Mouse (Mus musculus): ENCODE data around the gene Mocs3. TPM values are rescaled to one million over a fixed set of nuclear protein-coding genes. Genes with fewer than 3 reads are reported as not detected.

Gene Mocs3
- polyA plus RNA-seq, 1 experiment = 11.4 TPM

DNA sequence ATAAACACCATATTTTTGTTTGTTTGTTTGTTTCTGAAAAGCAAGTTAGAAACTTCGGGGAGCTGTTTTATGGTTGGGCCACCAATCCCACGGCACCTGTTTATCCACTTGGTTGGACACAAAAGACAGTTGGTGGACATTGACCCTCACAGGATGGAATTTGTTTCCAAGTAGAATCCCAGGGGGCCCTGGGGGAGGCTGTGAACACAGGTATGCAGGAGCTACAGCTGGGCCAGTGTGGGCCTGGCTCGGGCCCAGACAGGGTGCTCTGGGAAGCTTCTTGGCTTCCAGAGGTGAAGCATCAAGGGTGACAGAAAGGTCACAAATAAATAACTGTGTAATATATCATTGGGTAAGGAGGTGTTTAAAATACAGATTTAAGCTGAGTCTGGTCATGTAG is 26.1 kb downstream of the Mocs3 start:
- H3ac ChIP-seq (ENCODE audit: control insufficient read depth, insufficient read length) = no peak overlapping the region
- TF ChIP-seq REST (IDR thresholded peaks at IDR 0.05; ENCODE audit: insufficient read depth, insufficient read length) = no peak
- TF ChIP-seq CEBPB (IDR thresholded peaks at IDR 0.05; ENCODE audit: insufficient read depth, poor library complexity, severe bottlenecking) = no peak
- TF ChIP-seq POLR2AphosphoS2 (IDR thresholded peaks at IDR 0.05; ENCODE audit: insufficient read length, low read depth) = no peak
- TF ChIP-seq E2F4 (IDR thresholded peaks at IDR 0.05; ENCODE audit: insufficient read depth) = no peak
- TF ChIP-seq MYOD1 (IDR thresholded peaks at IDR 0.05; ENCODE audit: control insufficient read depth in 1 of 3, insufficient read length in 2 of 3, low read depth in 2 of 3) = no peak
- TF ChIP-seq MYOG (IDR thresholded peaks at IDR 0.05; ENCODE audit: control insufficient read depth in 1 of 3, insufficient read depth in 1 of 3, insufficient read length in 2 of 3, low read depth in 2 of 3) = no peak
- TF ChIP-seq POLR2A (IDR thresholded peaks at IDR 0.05; ENCODE audit: insufficient read length, low read depth) = no peak
- TF ChIP-seq MAX (IDR thresholded peaks at IDR 0.05; ENCODE audit: low read depth) = no peak
- TF ChIP-seq USF1 (IDR thresholded peaks at IDR 0.05; ENCODE audit: low read depth) = no peak
- no peak for TF ChIP-seq TCF3 (IDR thresholded peaks at IDR 0.05; ENCODE audit: insufficient read length, low read depth)
- TF ChIP-seq TCF12 (IDR thresholded peaks at IDR 0.05; ENCODE audit: insufficient read depth, poor library complexity, severe bottlenecking) = no peak
- TF ChIP-seq SRF (IDR thresholded peaks at IDR 0.05; ENCODE audit: control insufficient read depth, insufficient read length, low read depth) = no peak
- no peak overlapping the region for H3K4me3 ChIP-seq
- H3K4me2 ChIP-seq (ENCODE audit: low read depth) = no peak overlapping the region
- H3K36me3 ChIP-seq (ENCODE audit: control insufficient read depth, insufficient read depth) = no peaks in the 10 kb centered on the region
- H3K79me2 ChIP-seq (ENCODE audit: control insufficient read depth, insufficient read depth) = no peaks in the 10 kb centered on the region
- peaks cover 52% of the 10 kb centered on the region for H3K27me3 ChIP-seq (ENCODE audit: control insufficient read depth, insufficient read depth, insufficient read length)

DNA sequence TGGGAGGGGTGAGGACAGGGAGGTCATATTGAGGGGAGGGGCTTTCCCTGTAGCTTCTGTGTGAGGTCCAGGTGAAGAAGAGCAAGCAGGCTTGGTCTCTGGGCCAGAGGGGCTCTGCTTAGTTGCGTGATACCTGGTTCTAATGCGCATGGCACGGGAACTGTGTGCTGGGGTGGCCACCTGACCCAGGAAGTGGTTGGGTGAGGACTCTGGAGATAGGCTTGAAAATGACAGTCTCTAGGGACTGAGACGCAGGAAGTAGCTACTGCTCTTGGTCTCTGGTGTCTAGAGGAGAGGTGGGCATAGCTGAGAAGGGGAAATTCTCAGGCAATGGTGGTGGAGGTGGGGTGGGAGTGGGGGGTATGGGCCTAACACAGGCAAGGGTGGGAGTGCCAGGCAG is 26.8 kb downstream of the Mocs3 start:
- H3K4me2 ChIP-seq (ENCODE audit: low read depth) = no peak overlapping the region
- H3K4me3 ChIP-seq = no peak overlapping the region
- peaks cover 59% of the 10 kb centered on the region for H3K27me3 ChIP-seq (ENCODE audit: control insufficient read depth, insufficient read depth, insufficient read length)
- H3K36me3 ChIP-seq (ENCODE audit: control insufficient read depth, insufficient read depth) = no peaks in the 10 kb centered on the region
- TF ChIP-seq POLR2A (IDR thresholded peaks at IDR 0.05; ENCODE audit: insufficient read length, low read depth) (no peak), E2F4 (IDR thresholded peaks at IDR 0.05; ENCODE audit: insufficient read depth) (no peak), USF1 (IDR thresholded peaks at IDR 0.05; ENCODE audit: low read depth) (no peak), REST (IDR thresholded peaks at IDR 0.05; ENCODE audit: insufficient read depth, insufficient read length) (no peak), TCF12 (IDR thresholded peaks at IDR 0.05; ENCODE audit: insufficient read depth, poor library complexity, severe bottlenecking) (no peak), TCF3 (IDR thresholded peaks at IDR 0.05; ENCODE audit: insufficient read length, low read depth) (no peak), MAX (IDR thresholded peaks at IDR 0.05; ENCODE audit: low read depth) (no peak), MYOG (IDR thresholded peaks at IDR 0.05; ENCODE audit: control insufficient read depth in 1 of 3, insufficient read depth in 1 of 3, insufficient read length in 2 of 3, low read depth in 2 of 3) (no peak), POLR2AphosphoS2 (IDR thresholded peaks at IDR 0.05; ENCODE audit: insufficient read length, low read depth) (no peak), CEBPB (IDR thresholded peaks at IDR 0.05; ENCODE audit: insufficient read depth, poor library complexity, severe bottlenecking) (no peak), SRF (IDR thresholded peaks at IDR 0.05; ENCODE audit: control insufficient read depth, insufficient read length, low read depth) (no peak), MYOD1 (IDR thresholded peaks at IDR 0.05; ENCODE audit: control insufficient read depth in 1 of 3, insufficient read length in 2 of 3, low read depth in 2 of 3) (no peak)
- no peak overlapping the region for H3ac ChIP-seq (ENCODE audit: control insufficient read depth, insufficient read length)
- no peaks in the 10 kb centered on the region for H3K79me2 ChIP-seq (ENCODE audit: control insufficient read depth, insufficient read depth)

DNA sequence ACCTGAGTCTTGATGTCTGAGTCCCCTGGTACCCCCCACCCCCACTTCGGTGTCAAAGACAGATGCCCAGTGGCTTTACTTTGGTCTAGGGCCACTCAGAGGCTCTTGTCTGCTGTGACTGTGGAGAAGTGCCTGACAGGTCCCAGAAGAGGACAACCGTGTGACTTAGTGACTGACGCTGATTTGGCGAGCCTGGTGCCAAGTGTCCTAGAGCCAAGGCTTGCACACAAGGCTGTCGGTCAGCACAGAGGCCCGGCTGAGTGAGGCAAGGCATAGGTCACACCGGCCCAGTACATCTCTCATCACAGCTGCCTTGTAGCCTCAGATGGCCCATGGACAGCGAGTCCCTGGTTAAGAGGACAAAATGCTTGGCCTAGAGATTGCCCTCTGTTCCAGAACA is 28.6 kb downstream of the Mocs3 start:
- peaks cover 59% of the 10 kb centered on the region for H3K27me3 ChIP-seq (ENCODE audit: control insufficient read depth, insufficient read depth, insufficient read length)
- no peaks in the 10 kb centered on the region for H3K36me3 ChIP-seq (ENCODE audit: control insufficient read depth, insufficient read depth)
- no peak overlapping the region for H3K4me2 ChIP-seq (ENCODE audit: low read depth)
- H3K79me2 ChIP-seq (ENCODE audit: control insufficient read depth, insufficient read depth) = no peaks in the 10 kb centered on the region
- H3ac ChIP-seq (ENCODE audit: control insufficient read depth, insufficient read length) = no peak overlapping the region
- no peak for TF ChIP-seq POLR2AphosphoS2 (IDR thresholded peaks at IDR 0.05; ENCODE audit: insufficient read length, low read depth)
- no peak for TF ChIP-seq SRF (IDR thresholded peaks at IDR 0.05; ENCODE audit: control insufficient read depth, insufficient read length, low read depth)
- TF ChIP-seq MAX (IDR thresholded peaks at IDR 0.05; ENCODE audit: low read depth) = no peak
- TF ChIP-seq MYOG (IDR thresholded peaks at IDR 0.05; ENCODE audit: control insufficient read depth in 1 of 3, insufficient read depth in 1 of 3, insufficient read length in 2 of 3, low read depth in 2 of 3) = no peak
- TF ChIP-seq E2F4 (IDR thresholded peaks at IDR 0.05; ENCODE audit: insufficient read depth) = no peak
- no peak for TF ChIP-seq CEBPB (IDR thresholded peaks at IDR 0.05; ENCODE audit: insufficient read depth, poor library complexity, severe bottlenecking)
- TF ChIP-seq TCF3 (IDR thresholded peaks at IDR 0.05; ENCODE audit: insufficient read length, low read depth) = no peak
- no peak for TF ChIP-seq POLR2A (IDR thresholded peaks at IDR 0.05; ENCODE audit: insufficient read length, low read depth)
- no peak for TF ChIP-seq USF1 (IDR thresholded peaks at IDR 0.05; ENCODE audit: low read depth)
- no peak for TF ChIP-seq TCF12 (IDR thresholded peaks at IDR 0.05; ENCODE audit: insufficient read depth, poor library complexity, severe bottlenecking)
- no peak for TF ChIP-seq REST (IDR thresholded peaks at IDR 0.05; ENCODE audit: insufficient read depth, insufficient read length)
- no peak for TF ChIP-seq MYOD1 (IDR thresholded peaks at IDR 0.05; ENCODE audit: control insufficient read depth in 1 of 3, insufficient read length in 2 of 3, low read depth in 2 of 3)
- no peak overlapping the region for H3K4me3 ChIP-seq

DNA sequence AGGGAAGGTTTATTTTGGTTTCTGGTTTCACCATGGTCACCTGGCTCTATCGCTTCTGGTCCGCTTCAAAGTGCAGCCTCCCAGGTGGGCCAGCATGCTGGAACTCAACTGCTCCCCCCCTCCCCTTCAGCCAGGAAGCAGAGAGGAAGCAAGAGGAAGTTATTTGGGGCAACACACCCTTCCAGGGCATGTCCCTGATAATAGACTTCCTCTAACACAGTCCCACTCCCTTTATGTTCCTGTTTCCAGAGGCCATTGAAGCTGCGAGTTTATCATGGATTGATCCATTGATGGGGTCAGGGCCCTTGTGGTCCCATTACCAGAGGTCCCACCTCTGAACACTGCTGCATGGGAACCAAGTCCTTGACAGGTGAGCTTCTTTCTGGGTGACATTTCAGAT is 29.7 kb downstream of the Mocs3 start:
- TF ChIP-seq TCF3 (IDR thresholded peaks at IDR 0.05; ENCODE audit: insufficient read length, low read depth) (no peak), TCF12 (IDR thresholded peaks at IDR 0.05; ENCODE audit: insufficient read depth, poor library complexity, severe bottlenecking) (no peak), MAX (IDR thresholded peaks at IDR 0.05; ENCODE audit: low read depth) (no peak), POLR2AphosphoS2 (IDR thresholded peaks at IDR 0.05; ENCODE audit: insufficient read length, low read depth) (no peak), CEBPB (IDR thresholded peaks at IDR 0.05; ENCODE audit: insufficient read depth, poor library complexity, severe bottlenecking) (no peak), E2F4 (IDR thresholded peaks at IDR 0.05; ENCODE audit: insufficient read depth) (no peak), MYOD1 (IDR thresholded peaks at IDR 0.05; ENCODE audit: control insufficient read depth in 1 of 3, insufficient read length in 2 of 3, low read depth in 2 of 3) (no peak), REST (IDR thresholded peaks at IDR 0.05; ENCODE audit: insufficient read depth, insufficient read length) (no peak), POLR2A (IDR thresholded peaks at IDR 0.05; ENCODE audit: insufficient read length, low read depth) (no peak), SRF (IDR thresholded peaks at IDR 0.05; ENCODE audit: control insufficient read depth, insufficient read length, low read depth) (no peak)
- Histone ChIP-seq H3K4me3 (no peak overlapping the region), H3K4me2 (ENCODE audit: low read depth) (no peak overlapping the region), H3K36me3 (ENCODE audit: control insufficient read depth, insufficient read depth) (no peaks in the 10 kb centered on the region), H3ac (ENCODE audit: control insufficient read depth, insufficient read length) (no peak overlapping the region), H3K79me2 (ENCODE audit: control insufficient read depth, insufficient read depth) (no peaks in the 10 kb centered on the region), H3K27me3 (ENCODE audit: control insufficient read depth, insufficient read depth, insufficient read length) (peaks cover 55% of the 10 kb centered on the region)

Data from myocyte (in vitro differentiated cells).